Mouse (Mus musculus) frontal cortex, postnatal 36 days (tissue): ENCODE data around the gene Plxdc2.

ENCODE experiments used
- DNase-seq, 2 experiments: peaks; one replicate each; pipeline ENCODE4 v3.0.0; 2022; ENCODE audit warnings: low spot score in 2 of 2

The Plxdc2 gene

DNA sequence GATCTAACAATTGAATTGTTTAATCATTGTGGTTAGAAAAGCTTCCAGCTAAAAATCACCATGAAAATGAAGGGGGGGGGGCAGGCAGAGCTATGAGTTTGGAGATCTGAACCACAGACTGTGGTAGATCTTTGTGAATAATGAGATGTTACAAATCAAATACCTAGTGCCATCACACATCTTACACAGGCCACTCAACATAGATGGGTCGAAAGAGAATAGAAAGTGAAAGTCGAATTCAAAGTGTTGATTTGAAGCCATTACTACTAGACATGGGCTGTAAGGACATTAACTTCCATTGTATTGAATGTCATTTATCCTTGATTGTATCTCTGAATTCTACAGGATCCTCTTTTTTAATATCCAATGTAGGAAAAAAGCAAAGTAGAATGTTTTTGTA is 212.2 kb downstream of the Plxdc2 start:
- no peak for DNase-seq

DNA sequence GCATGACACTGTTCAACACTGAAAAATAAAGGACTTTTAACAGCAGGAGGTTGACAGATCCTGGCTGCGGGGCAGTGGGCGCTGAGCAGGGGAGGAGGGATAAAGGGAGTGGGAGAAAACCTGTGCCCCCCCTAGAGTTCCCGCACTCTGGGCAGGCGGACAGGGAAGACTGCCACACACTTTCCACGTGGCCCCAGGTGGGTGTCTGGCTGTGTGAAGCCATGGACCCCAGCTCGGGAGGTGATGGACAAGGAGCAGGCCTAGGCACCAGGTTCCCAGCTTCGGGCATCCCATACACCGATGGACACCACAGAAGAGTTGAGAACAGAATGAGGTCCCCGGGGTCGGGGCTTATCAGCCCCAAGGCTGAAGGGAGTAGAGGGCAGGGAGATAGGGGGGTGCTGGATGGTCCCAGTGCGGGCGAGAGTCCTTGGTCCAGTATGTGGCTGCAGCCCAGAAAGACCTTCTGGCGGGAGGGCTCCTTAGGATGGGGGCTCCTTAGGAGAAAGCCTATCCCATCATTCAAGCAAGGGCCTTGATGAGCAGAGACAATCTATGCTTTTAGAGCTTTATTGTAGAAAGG is 215.2 kb downstream of the Plxdc2 start:
- no peak for DNase-seq

DNA sequence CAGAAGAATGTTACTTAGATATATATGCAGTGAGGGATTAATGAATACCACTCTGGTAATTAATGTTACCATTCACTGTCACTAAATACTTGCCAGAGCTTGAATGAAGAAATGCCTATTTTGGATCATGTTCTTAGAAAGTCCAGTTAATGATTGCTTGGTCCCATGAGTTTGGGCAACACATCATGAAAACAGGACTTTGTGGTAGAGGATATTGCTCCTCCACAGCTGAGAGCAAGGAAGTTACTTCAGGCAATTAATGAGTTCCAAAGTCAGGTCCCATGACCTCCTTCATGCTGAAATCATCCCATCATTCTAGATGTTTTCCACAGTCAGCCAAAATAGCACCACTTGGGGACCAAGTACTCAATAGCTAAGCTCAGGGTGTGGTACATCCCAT is 220.5 kb downstream of the Plxdc2 start:
- no peak for DNase-seq

DNA sequence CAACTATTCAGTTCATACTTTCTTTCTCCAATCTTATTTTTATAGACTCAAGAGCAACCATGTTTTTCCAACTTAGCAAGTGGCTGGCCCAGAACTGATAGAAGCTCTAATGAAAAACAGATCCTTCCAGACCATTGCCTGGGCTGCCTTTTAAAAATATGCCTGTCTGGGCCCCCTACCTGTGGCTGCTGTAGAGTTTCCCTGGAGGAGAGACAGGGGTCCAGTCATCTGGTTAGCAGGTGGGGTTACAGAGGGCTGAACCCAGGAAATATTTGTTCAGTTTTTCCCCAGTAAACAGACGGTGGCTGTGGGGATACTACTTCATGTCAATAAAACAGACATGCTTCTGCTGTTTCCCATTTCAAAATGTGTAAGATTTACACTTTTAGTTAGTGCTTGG is 222.0 kb downstream of the Plxdc2 start:
- DNase-seq: no peak

DNA sequence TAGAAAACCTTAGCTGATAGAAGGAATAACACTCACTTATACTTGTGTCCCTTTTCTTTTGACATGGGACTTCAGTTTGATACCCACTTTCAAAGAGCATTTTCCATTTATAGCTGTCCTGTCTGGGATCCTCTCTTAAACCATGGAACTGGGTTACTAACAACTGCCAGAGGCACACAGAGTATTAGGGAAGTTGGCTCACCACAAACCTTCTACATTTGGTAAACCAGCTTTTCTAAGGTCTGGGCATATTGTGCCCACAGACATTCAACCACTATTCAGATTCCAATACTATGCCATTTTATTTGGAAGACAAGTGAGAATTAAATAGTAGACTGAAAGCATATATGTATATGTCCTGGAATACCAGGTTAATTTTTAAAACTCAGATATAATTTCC is 232.4 kb downstream of the Plxdc2 start:
- DNase-seq: no peak

DNA sequence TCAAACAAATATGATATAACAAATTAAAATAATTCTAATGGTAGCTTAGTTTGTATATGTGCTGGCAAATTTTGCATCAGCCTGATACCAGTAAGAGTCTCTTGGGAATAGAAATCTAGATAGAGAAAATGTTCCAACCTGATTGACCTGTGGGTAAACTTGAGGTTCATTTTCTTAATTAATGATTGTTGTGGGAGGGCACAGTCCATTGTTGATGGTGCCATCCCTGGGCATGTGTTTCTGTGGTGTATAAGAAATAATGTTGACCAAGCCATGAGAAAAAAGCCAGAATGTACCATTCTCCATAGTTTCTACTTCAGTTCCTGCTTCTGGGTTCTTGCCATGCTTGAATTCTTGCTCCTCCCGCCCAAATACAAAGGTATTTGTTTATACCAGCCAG is 239.3 kb downstream of the Plxdc2 start:
- DNase-seq: no peak

DNA sequence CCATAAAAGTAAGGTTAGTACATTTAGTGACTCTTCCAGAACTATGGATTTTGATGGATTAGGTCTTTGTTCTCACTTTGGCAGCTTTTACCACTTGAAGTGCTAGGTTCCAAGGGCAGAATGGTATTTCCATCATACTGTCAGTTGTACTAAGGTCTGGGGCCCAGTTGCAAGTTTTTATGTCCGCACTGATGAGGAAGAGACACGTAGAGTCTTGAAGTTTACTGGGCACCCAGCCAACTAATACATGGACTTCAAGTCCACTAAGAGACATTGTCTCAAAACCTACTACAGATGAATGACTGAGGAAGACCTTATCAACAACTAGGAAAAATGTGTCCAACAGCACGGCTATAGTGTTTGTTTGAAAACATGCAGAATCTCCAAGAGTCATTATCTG is 242.1 kb downstream of the Plxdc2 start:
- DNase-seq: no peak

DNA sequence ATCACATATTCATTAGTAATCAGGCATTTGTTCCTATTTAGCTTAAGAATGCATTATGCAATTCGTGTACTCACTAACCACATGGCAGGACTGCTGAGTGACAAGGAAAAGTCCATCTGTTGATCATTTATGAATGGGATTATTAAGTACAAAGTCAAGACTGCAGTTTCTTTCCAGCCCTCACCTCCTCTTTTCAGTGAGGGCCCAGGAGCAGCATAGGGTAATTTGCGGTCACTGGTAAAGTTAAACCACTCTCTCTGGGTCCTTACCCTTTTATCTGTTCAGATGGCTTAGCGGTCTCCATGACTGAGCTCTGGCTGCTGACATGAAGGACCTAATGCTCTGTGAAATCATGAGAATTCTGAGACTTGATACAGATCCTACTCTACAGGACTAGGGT is 248.2 kb downstream of the Plxdc2 start:
- no peak for DNase-seq

DNA sequence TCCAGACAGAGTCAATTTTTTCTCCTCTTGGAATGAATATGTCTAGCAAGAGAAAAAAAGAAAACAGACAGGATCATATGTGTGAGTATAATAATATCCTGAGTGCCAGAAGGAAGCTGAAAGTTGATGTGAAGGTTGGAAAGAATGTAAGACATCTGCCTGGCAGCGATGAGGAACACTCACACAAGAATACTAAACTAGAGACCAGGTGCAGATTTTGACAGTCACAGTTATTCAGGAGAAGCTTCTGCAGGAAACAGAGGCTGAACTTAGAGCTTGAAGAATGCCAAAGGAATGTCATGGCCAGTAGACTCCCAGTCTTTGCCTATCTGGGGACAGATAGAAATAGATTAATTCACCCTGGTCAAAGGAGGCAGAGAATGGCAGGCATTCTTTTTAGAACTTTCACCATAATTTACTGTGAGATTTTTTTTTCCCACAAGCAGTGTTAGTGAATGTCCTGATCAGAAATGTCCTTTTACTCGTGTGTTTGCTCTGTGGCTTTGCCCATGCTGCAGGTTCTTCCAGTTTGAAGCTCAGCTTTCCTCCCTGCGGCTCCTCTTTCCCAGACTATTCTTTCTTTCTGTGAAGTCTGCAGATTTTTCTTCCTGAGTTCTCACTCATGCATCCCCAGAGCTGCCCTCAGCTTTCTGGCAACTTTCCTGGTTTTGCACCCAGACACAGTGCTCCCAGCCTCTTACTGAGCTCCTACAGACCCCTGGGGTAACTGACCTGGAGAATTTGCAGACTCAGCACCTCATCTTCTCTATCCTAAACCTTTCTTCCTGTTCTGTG is 251.9 kb downstream of the Plxdc2 start:
- peak; percentile 6 to 45 for DNase-seq

DNA sequence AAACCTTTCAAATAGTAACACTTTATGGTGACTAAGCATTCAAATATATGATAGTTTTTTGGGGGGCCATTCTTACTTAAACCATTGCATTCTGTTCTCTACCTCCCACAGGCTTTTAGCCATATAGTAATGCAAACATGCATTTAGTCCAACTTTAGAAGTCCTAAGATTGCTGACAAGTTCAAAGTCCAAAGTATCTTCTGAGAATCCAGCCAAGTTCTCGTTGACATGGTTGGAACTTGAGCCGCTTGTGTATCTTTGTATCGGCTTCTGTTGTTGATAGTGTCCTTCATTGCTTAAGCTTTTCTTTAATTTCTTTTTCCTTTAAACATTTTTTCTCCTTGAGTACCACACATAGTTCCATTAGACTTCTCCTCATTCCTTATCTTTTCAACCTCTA is 286.0 kb downstream of the Plxdc2 start:
- no peak for DNase-seq

DNA sequence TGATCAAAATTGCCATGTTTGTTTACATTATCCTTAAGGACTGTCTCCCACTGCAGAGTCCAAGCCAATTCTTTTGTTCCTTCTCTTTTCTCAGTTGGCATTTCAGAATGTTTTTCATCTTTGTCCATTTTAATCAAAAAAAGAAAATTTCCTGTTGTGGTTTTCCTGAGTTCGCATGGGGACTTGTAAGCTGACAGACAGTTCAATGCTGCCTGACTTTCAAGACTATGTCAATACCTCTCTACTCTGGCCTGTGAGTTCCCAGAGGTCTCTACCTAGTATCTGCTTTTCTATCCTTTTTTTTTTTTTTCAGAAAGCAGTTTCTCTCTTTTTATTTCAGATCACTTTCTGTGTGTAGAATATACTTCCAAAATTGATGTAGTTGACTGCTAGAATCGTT is 295.6 kb downstream of the Plxdc2 start:
- no peak for DNase-seq

DNA sequence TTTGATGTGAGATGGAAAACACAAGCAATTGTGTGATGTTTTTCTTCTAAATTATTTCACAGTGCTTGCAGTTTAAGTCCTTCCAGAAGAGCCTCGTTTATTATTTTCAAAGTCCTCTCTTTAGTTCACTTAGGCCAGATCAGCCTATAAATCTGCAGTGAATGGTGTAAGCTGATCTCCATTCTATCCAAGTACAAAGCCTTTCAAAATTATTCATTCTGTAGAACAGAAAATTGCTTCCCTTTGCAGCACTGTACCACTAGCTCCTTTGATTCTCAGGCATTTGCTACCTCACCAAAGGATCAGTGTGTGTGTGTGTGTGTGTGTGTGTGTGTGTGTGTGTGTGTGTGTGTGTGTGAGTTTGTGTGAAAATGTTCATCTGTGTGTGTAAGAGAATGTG is 308.4 kb downstream of the Plxdc2 start:
- DNase-seq: no peak

DNA sequence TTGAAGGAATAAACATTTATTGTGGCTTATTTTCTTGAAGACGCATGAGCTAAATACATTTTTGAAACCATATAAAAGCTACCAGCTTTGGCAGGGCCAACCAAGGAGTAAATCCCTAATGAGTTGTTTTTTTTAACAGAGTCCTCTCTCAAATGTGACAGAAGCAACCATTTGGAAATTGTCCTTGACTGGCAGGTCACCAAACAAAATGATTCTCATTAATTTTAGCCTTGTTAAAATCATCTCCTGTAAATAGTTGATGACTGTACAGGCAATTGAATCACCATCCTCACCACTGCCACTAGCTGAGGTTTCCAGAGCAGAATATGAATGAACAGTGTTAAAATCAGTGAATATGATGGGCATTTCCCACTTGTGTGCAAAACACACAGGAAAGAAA is 312.3 kb downstream of the Plxdc2 start:
- no peak for DNase-seq

DNA sequence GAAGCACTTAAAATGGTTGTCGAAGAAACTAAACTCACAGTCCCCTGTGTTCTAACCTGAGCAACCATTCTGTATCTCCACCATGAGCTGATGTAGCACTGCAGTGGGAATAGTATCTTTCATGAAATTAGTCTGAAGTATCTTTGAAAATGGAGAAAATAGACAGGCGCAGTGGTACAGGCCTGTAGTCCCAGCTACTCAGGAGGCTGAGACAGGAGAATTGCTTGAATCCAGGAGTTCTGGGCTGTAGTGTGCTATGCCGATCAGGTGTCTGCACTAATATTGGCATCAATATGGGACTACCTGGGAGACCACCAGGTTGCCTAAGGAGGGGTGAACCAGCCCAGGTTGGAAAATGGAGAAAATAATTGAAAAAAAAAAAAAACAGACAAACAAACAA is 326.8 kb downstream of the Plxdc2 start:
- DNase-seq: no peak

DNA sequence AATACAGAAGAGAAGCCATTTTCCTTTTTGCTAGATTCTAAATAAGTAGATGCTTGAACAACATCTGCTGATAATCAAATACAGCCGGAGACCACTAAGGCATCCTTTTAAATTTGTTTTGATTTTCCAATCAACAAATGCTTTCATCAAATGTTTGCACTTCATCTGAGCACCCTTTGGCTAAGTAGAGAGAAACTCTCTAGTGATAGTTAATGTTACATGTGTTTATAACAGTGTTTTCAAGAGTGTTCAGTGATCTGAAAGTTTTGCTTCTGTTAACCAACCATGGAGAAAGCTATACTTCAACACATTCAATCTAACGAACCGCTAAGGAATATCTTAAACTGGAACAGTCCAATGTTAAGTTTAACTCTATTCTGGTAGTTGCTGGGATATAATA is 327.6 kb downstream of the Plxdc2 start:
- DNase-seq: no peak

DNA sequence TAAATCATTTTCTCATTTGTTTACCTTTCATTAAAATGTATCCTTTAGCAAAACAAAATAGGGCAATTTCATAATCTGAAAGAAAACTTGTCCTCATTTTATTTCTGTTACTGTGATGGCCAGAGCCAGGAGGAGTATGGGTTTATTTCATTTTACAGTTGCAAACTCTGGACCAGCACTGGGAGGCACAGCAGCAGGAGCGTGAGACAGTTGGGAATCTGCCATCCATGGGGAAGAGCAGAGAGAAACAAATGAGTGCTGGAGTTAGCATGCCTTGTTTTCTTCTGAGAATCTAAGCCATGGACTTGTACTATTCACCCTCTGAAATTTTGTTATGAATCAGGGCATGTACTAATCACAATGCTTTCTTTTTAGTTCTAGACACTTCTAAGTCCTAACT is 328.4 kb downstream of the Plxdc2 start:
- DNase-seq: no peak

DNA sequence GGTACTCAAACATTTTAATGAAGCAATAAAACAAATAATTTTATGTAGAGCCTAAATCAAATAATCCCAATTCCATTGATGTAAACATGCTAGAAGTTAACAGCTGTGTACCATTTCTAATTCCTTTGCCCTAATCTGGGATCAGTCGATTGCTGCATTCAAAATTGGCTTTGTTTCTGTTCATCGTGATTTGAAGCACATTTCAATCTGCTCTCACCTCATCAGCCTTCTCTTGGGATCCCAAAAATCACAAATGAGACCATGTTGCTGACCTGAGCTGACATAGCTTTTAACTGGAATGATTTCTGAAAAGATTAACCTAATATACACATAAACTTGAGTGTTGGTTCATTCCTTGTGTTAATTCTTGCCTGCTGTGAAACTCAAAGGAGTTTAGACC is 340.3 kb downstream of the Plxdc2 start:
- no peak for DNase-seq

DNA sequence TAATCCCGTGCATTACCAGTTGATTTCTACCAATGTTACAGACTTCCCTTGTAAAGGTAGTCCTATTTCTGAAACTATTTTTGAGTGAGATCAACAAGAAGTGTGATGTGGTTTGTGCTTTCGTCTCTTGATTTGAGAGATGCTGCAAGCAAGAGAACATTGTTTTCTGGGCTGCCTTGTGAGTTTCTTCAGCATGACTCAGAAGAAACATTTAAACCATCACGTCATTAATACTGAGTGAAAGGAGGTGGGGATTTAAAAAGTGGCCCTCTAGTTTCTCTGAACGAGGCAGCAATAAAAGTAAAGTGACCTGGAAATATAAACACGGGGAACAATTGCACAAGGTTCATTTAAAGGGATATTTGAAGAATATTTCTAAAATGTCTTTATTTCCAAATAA is 341.1 kb downstream of the Plxdc2 start:
- no peak for DNase-seq

DNA sequence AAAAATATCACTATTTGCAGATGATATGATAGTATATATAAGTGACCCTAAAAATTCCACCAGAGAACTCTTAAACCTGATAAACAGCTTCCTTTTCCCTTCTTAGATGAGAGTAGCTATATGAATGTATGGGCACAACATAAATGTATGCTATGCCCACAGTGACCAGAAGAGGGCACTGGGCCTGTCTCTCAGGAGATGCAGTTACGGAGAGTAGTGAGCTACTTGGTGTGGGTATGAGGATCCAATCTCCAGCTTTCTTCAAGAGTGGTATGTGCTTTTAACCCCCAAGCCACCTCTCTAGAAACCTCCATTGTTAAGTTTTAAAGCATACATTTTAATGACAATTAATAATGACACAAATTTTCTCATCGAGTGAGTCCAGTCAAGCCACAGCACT is 350.1 kb downstream of the Plxdc2 start:
- DNase-seq: no peak

DNA sequence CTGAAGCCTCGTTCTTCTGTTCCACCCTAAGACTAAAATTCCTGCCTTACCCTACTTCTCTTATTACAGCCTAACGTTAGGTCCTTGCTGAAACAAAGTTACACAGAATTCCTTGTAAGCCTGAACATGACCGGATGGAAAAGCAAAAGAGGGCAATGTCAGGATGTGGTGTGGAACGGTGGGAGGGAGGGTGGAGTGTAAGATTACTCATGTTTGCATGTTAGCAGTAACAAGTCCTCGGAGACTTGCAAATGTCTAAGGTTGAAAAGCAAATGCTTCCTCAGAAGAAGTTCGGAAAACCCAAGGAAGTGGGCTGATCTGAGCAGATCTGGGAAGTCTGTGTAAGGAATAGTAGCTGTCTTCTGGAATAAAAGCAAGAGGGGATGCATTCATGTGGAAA is 353.8 kb downstream of the Plxdc2 start:
- no peak for DNase-seq

DNA sequence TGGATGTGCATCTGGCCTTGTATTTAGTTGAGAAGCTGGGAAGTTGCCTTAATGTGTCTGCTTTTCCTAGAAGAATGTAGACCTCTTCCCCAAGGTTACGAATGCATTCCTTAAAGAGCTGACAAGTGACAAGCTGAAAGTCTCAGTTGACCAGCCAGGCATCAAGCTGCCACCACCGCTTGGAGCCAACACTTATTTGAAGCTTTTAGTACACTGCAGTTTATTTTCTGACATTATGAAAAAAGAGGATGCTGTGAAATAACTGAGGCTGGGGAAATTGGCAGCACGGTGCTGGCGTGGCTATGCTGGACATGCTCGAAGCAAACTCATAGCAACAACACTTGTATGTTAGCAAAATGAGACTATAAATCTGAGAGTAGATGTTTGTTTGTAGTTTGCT is 374.9 kb downstream of the Plxdc2 start:
- DNase-seq: no peak

DNA sequence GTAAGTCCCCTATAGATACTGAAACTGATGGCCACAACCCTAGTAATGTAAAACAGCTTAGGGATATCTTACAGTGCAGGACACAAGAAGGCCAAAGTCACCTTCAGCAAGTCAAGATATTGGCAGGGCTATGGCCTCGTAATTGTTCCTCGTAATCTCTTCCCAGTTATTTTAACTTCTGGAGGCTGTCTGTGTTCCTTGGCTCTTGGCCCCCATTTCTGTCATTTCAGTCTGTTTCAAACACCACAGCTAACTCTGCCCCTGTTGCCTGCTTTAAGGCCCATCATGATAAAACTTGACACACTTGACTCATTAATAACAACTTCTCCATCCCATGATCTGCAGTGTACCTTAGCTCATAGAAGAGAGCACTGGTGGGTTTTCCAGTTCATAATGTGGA is 378.3 kb downstream of the Plxdc2 start:
- no peak for DNase-seq

DNA sequence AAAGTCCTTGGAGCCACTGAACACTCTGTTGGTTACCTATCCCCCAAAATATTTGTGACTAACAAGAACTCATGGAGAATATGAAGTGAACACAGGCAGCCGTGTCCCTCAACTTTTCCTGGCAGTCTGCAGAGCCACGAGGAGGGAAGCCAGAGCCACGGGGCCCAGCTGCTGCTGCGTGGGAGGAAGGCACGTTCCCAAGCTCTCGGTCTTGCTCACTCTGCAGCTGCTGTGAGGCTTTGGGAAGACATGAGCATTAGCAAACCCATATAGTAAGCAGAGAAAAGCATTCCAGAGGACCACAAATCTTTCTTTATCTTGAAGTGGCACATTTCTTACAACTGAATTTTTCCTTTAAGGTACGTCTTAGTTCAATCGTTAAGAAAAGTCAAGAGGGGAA is 382.1 kb downstream of the Plxdc2 start:
- peak; percentile 81 to 88 for DNase-seq

DNA sequence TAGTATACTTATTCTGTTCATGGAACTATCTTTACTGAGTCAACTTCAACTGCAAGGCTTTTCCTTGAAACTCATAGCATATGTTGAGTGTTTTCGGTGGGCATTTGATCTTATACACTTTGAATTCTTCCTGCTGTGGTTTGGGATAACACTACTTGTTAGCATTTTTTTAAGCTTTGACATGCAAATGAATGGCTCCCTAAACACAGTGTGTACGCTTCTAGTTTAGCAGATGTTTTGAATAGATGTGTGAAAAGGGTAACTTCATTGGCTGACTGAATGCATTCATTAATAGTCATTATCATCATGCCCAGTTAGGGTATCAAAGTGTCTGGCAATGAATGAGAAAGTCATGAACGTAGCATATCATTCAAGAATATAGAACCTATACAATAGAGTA is 385.7 kb downstream of the Plxdc2 start:
- DNase-seq: no peak
